ENCODE assay signal across 9 mouse cellular contexts in genomic region chr5:125526464-125526863, GRCm38 (mm10). TPM values are rescaled to one million over a fixed set of nuclear protein-coding genes. Genes with fewer than 3 reads are reported as not detected.
DNase-seq lines count a peak whose midpoint lies in the region; ATAC-seq and TF ChIP-seq lines count a peak whose summit lies in the region.
"Had no signal": no experiment of that assay in that cellular context is flagged by ENCODE, and none has a peak within 500 bp of the region (broad histone marks: within the 10 kb centered on the region; RNA-seq: fewer than 3 reads in every experiment).

No protein-coding gene starts in this region.

- ATAC-seq in midbrain, embryonic 14.5 days (ENCODE audit: low FRiP score, low TSS enrichment): no peak
- no peak for ATAC-seq in midbrain, embryonic 13.5 days
- ATAC-seq in erythroblast, adult 5-6 weeks (replicated peaks; ENCODE audit: low FRiP score, poor library complexity, severe bottlenecking): no peak

- no peak for TF ChIP-seq POLR2A in bone marrow macrophage, adult 2 months (IDR thresholded peaks at IDR 0.05; ENCODE audit: borderline replicate concordance, low read depth, low read length)

- H3K27me3 ChIP-seq in midbrain, embryonic 14.5 days (ENCODE audit: control insufficient read depth, insufficient read depth, low read length): peaks cover 12% of the 10 kb centered on the region
- H3K27me3 ChIP-seq in midbrain, embryonic 13.5 days: peaks cover 31% of the 10 kb centered on the region

- no peaks in the 10 kb centered on the region for H3K9me3 ChIP-seq in midbrain, embryonic 14.5 days (ENCODE audit: control insufficient read depth, low read length)
- H3K9me3 ChIP-seq in midbrain, embryonic 13.5 days: peaks cover 7% of the 10 kb centered on the region; the same call in 1 of the 2 replicates

- H3K4me3 ChIP-seq in gastrocnemius, adult 2 months: no peak overlapping the region
- H3K4me3 ChIP-seq in midbrain, embryonic 14.5 days (replicated peaks; ENCODE audit: low read depth, low read length): no peak overlapping the region
- H3K4me3 ChIP-seq in midbrain, embryonic 13.5 days (replicated peaks): no peak overlapping the region
- no peak overlapping the region for H3K4me3 ChIP-seq in bone marrow macrophage, adult 2 months (ENCODE audit: insufficient read depth, low read length)
- H3K4me3 ChIP-seq: hindbrain, embryonic 12.5 days had no signal

- H3K4me2 ChIP-seq in midbrain, embryonic 14.5 days (ENCODE audit: low read length): no peak overlapping the region
- no peak overlapping the region for H3K4me2 ChIP-seq in midbrain, embryonic 13.5 days (replicated peaks)
- H3K4me2 ChIP-seq: hindbrain, embryonic 12.5 days had no signal

- H3K4me1 ChIP-seq in midbrain, embryonic 14.5 days (ENCODE audit: control insufficient read depth, insufficient read depth, low read length): 0 out of 2 replicates have a peak, but pooled peaks cover 3% of the 10 kb centered on the region
- H3K4me1 ChIP-seq in midbrain, embryonic 13.5 days (replicated peaks): peaks cover 3% of the 10 kb centered on the region
- H3K4me1 ChIP-seq in bone marrow macrophage, adult 2 months (ENCODE audit: control insufficient read depth, insufficient read depth, low read length): peaks cover 15% of the 10 kb centered on the region

- TF ChIP-seq CTCF in gastrocnemius, adult 2 months (IDR thresholded peaks at IDR 0.05): peak; percentile 48
- peak; percentile 63 for TF ChIP-seq CTCF in bone marrow macrophage, adult 2 months (IDR thresholded peaks at IDR 0.05; ENCODE audit: low read depth, low read length)

- intact Hi-C loops in gastrocnemius, adult 2 months (cut with DNase I): no loop called here

- no peak overlapping the region for H3K27ac ChIP-seq in gastrocnemius, adult 2 months
- no peak overlapping the region for H3K27ac ChIP-seq in midbrain, embryonic 14.5 days (replicated peaks; ENCODE audit: low read depth, low read length)
- H3K27ac ChIP-seq in midbrain, embryonic 13.5 days: no peak overlapping the region
- H3K27ac ChIP-seq in bone marrow macrophage, adult 2 months (ENCODE audit: insufficient read depth, low read depth, low read length): no peak overlapping the region
- H3K27ac ChIP-seq: hindbrain, embryonic 12.5 days had no signal

- H3K9ac ChIP-seq in midbrain, embryonic 14.5 days (replicated peaks; ENCODE audit: low read length): no peak overlapping the region
- no peak overlapping the region for H3K9ac ChIP-seq in midbrain, embryonic 13.5 days (replicated peaks)
- H3K9ac ChIP-seq: hindbrain, embryonic 12.5 days had no signal

- H3K36me3 ChIP-seq in midbrain, embryonic 14.5 days (ENCODE audit: control insufficient read depth, insufficient read depth, low read length): no peaks in the 10 kb centered on the region
- H3K36me3 ChIP-seq in midbrain, embryonic 13.5 days: peaks cover 11% of the 10 kb centered on the region
- H3K36me3 ChIP-seq: hindbrain, embryonic 12.5 days had no signal

- no peak for DNase-seq in gastrocnemius, adult 2 months
- DNase-seq in gastrocnemius, postnatal 4 days (ENCODE audit: low spot score in 2 of 2): no peak
- DNase-seq in midbrain, embryonic 14.5 days: peak; percentile 29
- peak; percentile 24 for DNase-seq in thymus, postnatal 0 days (ENCODE audit: low spot score)
- DNase-seq in urinary bladder, adult 2 months (ENCODE audit: low spot score): no peak

- WGBS in midbrain, embryonic 14.5 days: 74% methylated on average over 4 of the region's 4 CpGs
- WGBS in midbrain, embryonic 13.5 days: 83% methylated on average over 4 of the region's 4 CpGs

RNA-seq across cellular contexts. Expression of gene Tmem132b, which starts 5.1 kb away (rescaled TPM):
- total RNA-seq in gastrocnemius, adult 2 months (2021): under 1 TPM; 0.20 to 0.56 TPM
- under 1 TPM; 0.32 to 0.39 TPM for total RNA-seq in gastrocnemius, postnatal 4 days (2021)
- 4.9 and 6.2 TPM in 2 replicates for polyA plus RNA-seq in midbrain, embryonic 14.5 days (2014; fragmentation: Nextera tagmentation; extraction: Ambion mirVana)
- polyA plus RNA-seq in midbrain, embryonic 13.5 days (2015; fragmentation: Nextera tagmentation; extraction: Ambion mirVana): 2.5 and 2.7 TPM in 2 replicates
- polyA plus RNA-seq in bone marrow macrophage, adult 2 months (2012; ENCODE audit: insufficient read depth, insufficient read length, missing spikeins): not detected in 2 replicates
- polyA plus RNA-seq in thymus, postnatal 0 days (2015; fragmentation: Nextera tagmentation; extraction: Ambion mirVana): 0.04 TPM in 1 of 2 replicates, not detected in the other
- polyA plus RNA-seq in urinary bladder, adult 2 months (2012; rRNA removed): 0.03 and 0.04 TPM in 2 replicates
- total RNA-seq in erythroblast, adult 5-6 weeks (2015; ENCODE audit: low replicate concordance): not detected in 2 replicates
- total RNA-seq in erythroblast, adult 5-6 weeks (2017; ENCODE audit: low replicate concordance): not detected in 2 replicates

RNA-seq across cellular contexts. Expression of gene Aacs, which starts 50.9 kb away (rescaled TPM):
- 1 to 10 TPM; 2.8 to 3.3 TPM for total RNA-seq in gastrocnemius, adult 2 months (2021)
- 10 to 100 TPM; 11.6 to 13.7 TPM for total RNA-seq in gastrocnemius, postnatal 4 days (2021)
- polyA plus RNA-seq in midbrain, embryonic 14.5 days (2014; fragmentation: Nextera tagmentation; extraction: Ambion mirVana): 63.6 and 71.3 TPM in 2 replicates
- polyA plus RNA-seq in midbrain, embryonic 13.5 days (2015; fragmentation: Nextera tagmentation; extraction: Ambion mirVana): 54.5 and 57.5 TPM in 2 replicates
- polyA plus RNA-seq in bone marrow macrophage, adult 2 months (2012; ENCODE audit: insufficient read depth, insufficient read length, missing spikeins): 10.3 and 19.0 TPM in 2 replicates
- polyA plus RNA-seq in thymus, postnatal 0 days (2015; fragmentation: Nextera tagmentation; extraction: Ambion mirVana): 31.3 and 32.7 TPM in 2 replicates
- polyA plus RNA-seq in urinary bladder, adult 2 months (2012; rRNA removed): 27.3 and 40.5 TPM in 2 replicates
- 1.3 and 2.3 TPM in 2 replicates for total RNA-seq in erythroblast, adult 5-6 weeks (2015; ENCODE audit: low replicate concordance)
- 4.2 and 6.0 TPM in 2 replicates for total RNA-seq in erythroblast, adult 5-6 weeks (2017; ENCODE audit: low replicate concordance)

Comparison
In these comparisons a context has a peak if more than half of its experiments do, and no peak if none do; other contexts are left out.
1. DNase-seq: peak in midbrain, embryonic 14.5 days (single experiment) and thymus, postnatal 0 days (single experiment); none in gastrocnemius, adult 2 months (single experiment), gastrocnemius, postnatal 4 days (0 of 2) and urinary bladder, adult 2 months (single experiment).